8 mouse cellular contexts compared by ENCODE assay signal in genomic region chr7:84151001-84151959, GRCm38 (mm10). TPM values are rescaled to one million over a fixed set of nuclear protein-coding genes. Genes with fewer than 3 reads are reported as not detected.
A peak's percentile ranks its signal among the peaks of the same experiment; 100 is the strongest.
DNase-seq lines count a peak whose midpoint lies in the region.

Gene Abhd17c (minus strand): TSS chr7:84151893.

- peak within 1 kb of the TSS; percentile 90 for H3K4me3 ChIP-seq in hindbrain, embryonic 10.5 days
- H3K4me3 ChIP-seq in megakaryocyte, embryonic 14.5 days (replicated peaks) = peak within 1 kb of the TSS; percentile 96

- no peaks in the 10 kb centered on the region for H3K9me3 ChIP-seq in hindbrain, embryonic 10.5 days
- no peaks in the 10 kb centered on the region for H3K9me3 ChIP-seq in megakaryocyte, embryonic 14.5 days

- peak; percentile 53 for DNase-seq in Muller cell, postnatal 12 days (ENCODE audit: inconsistent ontology term)
- DNase-seq in cerebellum, adult 8-10 months = peak; percentile 44
- peak in 1 of 2 experiments; percentile 37 for DNase-seq in frontal cortex, adult 2 months (ENCODE audit: extremely low spot score in 1 of 2, low spot score in 1 of 2)
- DNase-seq in hindbrain, embryonic 10.5 days (ENCODE audit: low spot score) = peak; percentile 64
- DNase-seq in left cerebral cortex, adult 11 months (ENCODE audit: low spot score) = peak; percentile 13
- DNase-seq in right cerebral cortex, adult 2 months (ENCODE audit: low spot score in 2 of 2) = peak; percentile 27 to 60
- peak; percentile 45 to 65 for DNase-seq in urinary bladder, postnatal 4 days (ENCODE audit: low spot score in 2 of 2)

- peaks cover 15% of the 10 kb centered on the region for H3K36me3 ChIP-seq in hindbrain, embryonic 10.5 days
- H3K36me3 ChIP-seq in megakaryocyte, embryonic 14.5 days (replicated peaks; ENCODE audit: low read length) = peaks cover 3% of the 10 kb centered on the region

- no peaks in the 10 kb centered on the region for H3K27me3 ChIP-seq in hindbrain, embryonic 10.5 days (ENCODE audit: insufficient read depth, poor library complexity, severe bottlenecking)
- peaks cover 7% of the 10 kb centered on the region for H3K27me3 ChIP-seq in megakaryocyte, embryonic 14.5 days (replicated peaks)

- peaks cover 51% of the 10 kb centered on the region for H3K4me1 ChIP-seq in hindbrain, embryonic 10.5 days (replicated peaks)
- H3K4me1 ChIP-seq in megakaryocyte, embryonic 14.5 days = peaks cover 50% of the 10 kb centered on the region

- H3K27ac ChIP-seq in hindbrain, embryonic 10.5 days = peak within 1 kb of the TSS; percentile 98

- under 1% methylated on average over 109 of the region's 109 CpGs for WGBS in hindbrain, embryonic 10.5 days

RNA-seq across cellular contexts. Expression of gene Abhd17c, which starts in this region (rescaled TPM):
- 38.4 and 39.4 TPM in 2 replicates for polyA plus RNA-seq in frontal cortex, adult 2 months (2012; rRNA removed)
- polyA plus RNA-seq in hindbrain, embryonic 10.5 days (2016; fragmentation: Nextera tagmentation; extraction: Ambion mirVana) = 26.7 and 32.2 TPM in 2 replicates
- polyA plus RNA-seq in megakaryocyte, embryonic 14.5 days (2012; ENCODE audit: insufficient read depth, low replicate concordance) = 8.1 and 16.3 TPM in 2 replicates
